Mouse (Mus musculus) liver, postnatal 0 days (tissue): Measurements from ENCODE around the gene Olfr194.

Source experiments
- CTCF ChIP-seq: sonication (generic); IDR thresholded peaks from 2 replicates; pipeline ENCODE4 v1.5.1; 2016; ENCODE audit warnings: antibody characterized with exemption, low read depth
- EP300 ChIP-seq: IDR thresholded peaks from 2 replicates; pipeline ENCODE4 v1.6.1; 2016; ENCODE audit warnings: antibody characterized with exemption, low read depth, mild to moderate bottlenecking

GRCm38 (mm10) chr16:59111781-59112180, 9.1 kb downstream of the Olfr194 start, which contains the start of gene Olfr193:
- no peak for TF ChIP-seq EP300
- no peak for TF ChIP-seq CTCF
